Mouse (Mus musculus) heart, postnatal 25 days (tissue): Measurements from ENCODE around the gene Ifi35. TPM values are rescaled to one million over a fixed set of nuclear protein-coding genes. Genes with fewer than 3 reads are reported as not detected.
A peak's percentile ranks its signal among the peaks of the same experiment; 100 is the strongest.
"Not testable (repeated sequence)": the region's sequence is repeated elsewhere in the genome, so short reads cannot be mapped to it uniquely, and the experiment has no call there.

Source experiments
- DNase-seq: peaks from one replicate; pipeline ENCODE4 v3.0.0; 2022; ENCODE audit warnings: low spot score
- intact Hi-C: fragments of 180-260 bp; cut with DNase I; formaldehyde crosslinking; loops from one replicate; pipeline ENCODE4 v1.15.1; 2025
- total RNA-seq, 2 experiments: library from RNA; stranded (reverse); gene quantifications; 2 replicates each; pipeline ENCODE4 v1.2.3; 2021

Ifi35 gene
- total RNA-seq, 2 experiments from 2014 or later, result 12.0 to 13.7 TPM

DNA sequence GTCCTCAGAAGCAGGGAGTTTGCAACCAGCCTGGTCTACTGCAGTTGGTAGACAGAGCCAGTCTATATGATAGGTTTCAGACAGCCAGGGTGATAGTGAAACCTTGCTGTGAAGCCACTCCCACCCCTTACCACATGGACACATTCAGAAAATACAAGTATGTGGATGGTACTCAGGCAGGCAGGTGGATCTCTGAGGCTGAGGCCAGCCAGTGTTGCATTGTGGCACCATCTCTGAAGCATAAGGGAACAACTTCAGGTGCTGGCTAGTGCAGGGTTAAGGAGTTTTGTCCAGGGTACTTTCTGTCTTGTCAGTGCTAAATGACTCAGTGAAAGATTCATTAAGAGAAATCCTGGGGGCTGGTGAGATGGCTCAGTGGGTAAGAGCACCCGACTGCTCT, 1.9 kb upstream of the Ifi35 start:
- DNase-seq, result no peak
- intact Hi-C loops, result no loop called here

GRCm38 (mm10) chr11:101446860-101447259, 1.3 kb upstream of the Ifi35 start:
- intact Hi-C loops, DNase-seq: not testable (repeated sequence)

DNA sequence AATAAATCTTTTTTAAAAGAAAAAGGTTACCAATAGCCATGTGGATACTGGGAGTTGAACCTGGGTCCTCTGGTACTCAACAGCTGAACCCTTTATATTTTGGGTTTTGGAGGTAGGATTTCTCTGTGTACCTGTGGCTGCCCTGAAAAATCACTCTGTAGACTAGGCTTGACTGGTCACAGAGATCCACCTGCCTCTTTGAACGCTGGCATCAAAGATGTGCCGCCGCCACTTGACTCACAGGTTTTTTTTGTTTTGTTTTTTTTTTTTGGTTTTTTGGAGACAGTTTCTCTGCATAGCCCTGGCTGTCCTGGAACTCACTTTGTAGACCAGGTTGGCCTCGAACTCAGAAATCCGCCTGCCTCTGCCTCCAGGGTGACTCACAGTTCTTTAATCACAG, 421 bp upstream of the Ifi35 start:
- intact Hi-C loops, result loop anchor here (2.0 kb wide), 1 partner anchor 15 kb away; no protein-coding TSS in a partner anchor
- DNase-seq, result no peak

GRCm38 (mm10) chr11:101448899-101449298, 692 bp downstream of the Ifi35 start:
- intact Hi-C loops, result loop anchor here (2.0 kb wide), 1 partner anchor 14 kb away; no protein-coding TSS in a partner anchor
- DNase-seq, result no peak

GRCm38 (mm10) chr11:101449596-101449995, 1.4 kb downstream of the Ifi35 start:
- not testable (repeated sequence) for DNase-seq

GRCm38 (mm10) chr11:101450394-101450793, 2.2 kb downstream of the Ifi35 start:
- no peak for DNase-seq
- intact Hi-C loops, result loop anchor here (10.0 kb wide), 1 partner anchor 284 kb away; the partner anchor contains the start of gene Dhx8

More at GRCm38 (mm10) chr11:101449596-101449995, 1.4 kb downstream of the Ifi35 start:
- intact Hi-C loops, result loop anchor here (2.0 kb wide), 1 partner anchor 13 kb away; no protein-coding TSS in a partner anchor

DNA sequence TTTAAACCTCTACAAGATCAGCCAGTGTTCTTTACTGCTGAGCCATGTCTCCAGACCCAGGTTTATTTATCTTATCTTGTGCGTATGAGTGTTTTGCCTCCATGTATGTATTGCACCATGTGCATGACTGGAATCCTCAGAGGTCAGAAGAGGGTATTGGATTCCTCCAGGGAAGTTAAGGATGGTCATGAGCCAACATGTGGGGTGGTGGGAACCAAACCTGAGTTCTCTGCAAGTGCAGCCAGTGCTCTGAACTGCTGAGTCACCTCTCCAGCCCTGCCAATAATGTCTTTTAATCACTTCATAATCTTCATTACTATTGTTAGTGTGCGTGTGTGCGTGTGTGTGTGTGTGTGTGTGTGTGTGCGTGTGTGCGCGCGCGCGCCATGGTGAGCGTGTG, 3.3 kb downstream of the Ifi35 start:
- intact Hi-C loops, result loop anchor here (10.0 kb wide), 1 partner anchor 283 kb away; the partner anchor contains the start of gene Dhx8
- no peak for DNase-seq

DNA sequence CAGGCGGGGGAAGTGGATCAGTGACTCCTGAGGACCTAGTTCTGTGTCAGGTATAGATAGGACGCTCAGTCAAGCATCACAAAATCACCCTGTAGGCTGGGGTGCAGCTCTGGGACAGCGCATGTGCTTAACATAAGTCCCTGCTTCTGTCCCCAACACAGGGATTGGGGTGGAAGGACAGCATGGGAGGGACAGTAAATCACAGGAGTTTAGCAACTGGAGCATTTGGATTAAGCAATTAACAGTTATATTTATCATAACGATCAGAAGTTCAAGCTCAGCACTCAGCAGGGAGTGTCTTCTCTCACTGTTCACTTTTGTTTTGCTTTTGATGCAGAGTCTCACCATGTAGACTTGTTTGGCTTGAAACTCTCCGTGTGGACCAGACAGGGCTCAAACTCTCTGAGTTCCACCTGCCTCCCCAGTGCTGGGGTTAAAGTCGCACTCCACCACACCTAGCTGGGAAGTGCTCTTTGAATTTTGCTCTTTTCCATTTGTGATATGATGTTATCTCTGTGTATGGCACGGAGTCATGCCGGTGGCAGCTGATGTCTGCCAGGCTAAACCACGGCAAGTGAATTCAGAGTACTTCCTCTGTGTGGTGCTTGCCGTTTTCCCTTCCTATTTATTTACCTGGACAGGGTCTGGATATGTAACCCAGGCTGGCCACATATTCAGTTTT, 4.0 kb downstream of the Ifi35 start:
- intact Hi-C loops, result loop anchor here (10.0 kb wide), 1 partner anchor 283 kb away; the partner anchor contains the start of gene Dhx8

DNA sequence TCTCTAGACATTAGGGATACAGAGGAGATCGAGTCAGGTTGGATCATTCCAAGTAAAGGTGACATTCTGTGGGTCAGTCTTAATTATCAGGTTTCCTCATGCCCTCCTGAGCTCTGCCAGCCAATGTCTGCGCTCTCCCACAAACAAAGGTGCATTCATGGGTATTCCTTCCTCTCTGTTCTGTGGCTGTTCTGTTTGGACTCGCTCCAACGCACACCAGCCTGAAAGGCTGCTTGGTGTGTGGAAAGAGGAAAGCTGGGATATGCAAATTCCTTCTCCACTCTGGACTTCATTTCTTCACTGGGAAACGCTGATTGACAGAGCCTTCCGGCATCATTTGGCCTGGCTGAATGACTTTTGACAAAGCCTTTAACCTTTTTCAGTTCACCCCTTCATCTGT, 6.5 kb downstream of the Ifi35 start:
- DNase-seq, result no peak
- intact Hi-C loops, result loop anchor here (10.0 kb wide), 1 partner anchor 280 kb away; the partner anchor contains the start of gene Dhx8

More for the DNA sequence above, 4.0 kb downstream of the Ifi35 start:
- DNase-seq, result no peak

- DNase-seq, result no peak
- intact Hi-C loops, result loop anchor here (10.0 kb wide), 1 partner anchor 279 kb away; the partner anchor contains the start of gene Dhx8
Observed at GRCm38 (mm10) chr11:101455627-101456026, 7.4 kb downstream of the Ifi35 start.

DNA sequence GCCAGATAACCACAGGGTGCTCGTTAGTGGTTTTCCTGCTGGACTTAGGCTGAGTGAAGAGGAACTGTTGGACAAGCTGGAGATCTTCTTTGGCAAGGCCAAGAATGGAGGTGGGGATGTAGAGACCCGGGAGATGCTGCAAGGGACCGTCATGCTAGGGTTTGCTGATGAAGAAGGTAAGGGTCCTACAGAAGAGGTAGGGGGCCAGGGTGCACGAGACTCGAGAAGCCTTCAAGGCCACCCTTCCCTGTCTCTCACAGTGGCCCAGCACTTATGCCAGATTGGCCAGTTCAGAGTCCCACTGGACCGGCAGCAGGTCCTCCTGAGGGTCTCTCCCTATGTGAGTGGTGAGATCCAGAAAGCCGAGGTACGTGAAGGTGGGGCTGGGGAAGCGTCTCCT, 9.4 kb downstream of the Ifi35 start:
- no peak for DNase-seq
- intact Hi-C loops, result loop anchor here (10.0 kb wide), 1 partner anchor 277 kb away; the partner anchor contains the start of gene Dhx8

DNA sequence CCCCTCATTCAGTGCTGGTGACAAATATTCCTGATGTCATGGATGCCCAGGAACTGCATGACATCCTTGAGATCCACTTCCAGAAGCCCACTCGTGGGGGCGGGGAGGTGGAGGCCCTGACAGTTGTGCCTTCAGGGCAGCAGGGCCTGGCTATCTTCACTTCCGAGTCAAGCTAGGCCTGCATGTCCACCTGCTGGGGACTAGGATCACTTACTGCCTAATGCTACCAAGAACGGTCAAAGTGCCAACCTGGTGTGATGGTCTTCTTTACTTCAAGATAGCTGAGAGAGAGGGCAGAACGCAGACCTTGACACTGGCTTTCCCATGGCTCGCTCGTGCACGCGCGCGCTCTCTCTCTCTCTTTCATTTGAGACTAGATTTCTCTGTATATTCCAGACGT, 10.0 kb downstream of the Ifi35 start:
- intact Hi-C loops, result loop anchor here (10.0 kb wide), 1 partner anchor 277 kb away; the partner anchor contains the start of gene Dhx8
- no peak for DNase-seq

GRCm38 (mm10) chr11:101459716-101460115, 11.5 kb downstream of the Ifi35 start:
- DNase-seq, result no peak
- intact Hi-C loops, result loop anchor here (10.0 kb wide), 1 partner anchor 275 kb away; the partner anchor contains the start of gene Dhx8

GRCm38 (mm10) chr11:101460321-101460720, 12.1 kb downstream of the Ifi35 start:
- intact Hi-C loops, result no loop called here

DNA sequence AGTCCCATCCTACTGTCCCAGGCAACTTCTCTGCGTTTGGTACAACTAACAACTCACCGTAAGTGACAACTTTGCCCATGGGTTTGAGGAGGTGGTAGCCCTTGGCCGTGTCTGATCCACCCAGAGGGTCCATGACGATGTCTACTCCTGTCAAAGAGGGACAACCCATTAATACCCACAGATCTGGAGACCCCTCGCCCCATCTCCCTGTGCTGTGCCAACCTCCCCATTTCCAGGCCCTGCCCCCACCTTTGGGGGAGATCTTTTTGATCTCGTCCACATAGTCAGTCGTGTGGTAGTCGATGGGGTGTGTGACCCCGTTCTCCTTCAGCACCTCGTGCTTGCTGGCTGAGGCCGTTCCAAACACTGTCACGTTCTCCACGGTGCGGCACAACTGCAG, 13.9 kb downstream of the Ifi35 start:
- DNase-seq, result no peak
- intact Hi-C loops, result loop anchor here (2.0 kb wide), 1 partner anchor 13 kb away; the partner anchor contains the start of gene Ifi35

More at GRCm38 (mm10) chr11:101460321-101460720, 12.1 kb downstream of the Ifi35 start:
- DNase-seq, result no peak

GRCm38 (mm10) chr11:101462583-101463440, 14.6 kb downstream of the Ifi35 start:
- DNase-seq, result no peak
- intact Hi-C loops, result loop anchor here (2.0 kb wide), 1 partner anchor 14 kb away; the partner anchor contains the start of gene Ifi35

GRCm38 (mm10) chr11:101464211-101465100, 16.2 kb downstream of the Ifi35 start, which contains the start of gene Rnd2:
Gene Rnd2 (plus strand): TSS chr11:101464999.
- intact Hi-C loops, result loop anchor here (5.0 kb wide), 1 partner anchor 88 kb away; the partner anchor contains the start of genes Brca1 and Nbr1
- DNase-seq, result no peak

- intact Hi-C loops, result loop anchor here (5.0 kb wide), 1 partner anchor 87 kb away; the partner anchor contains the start of genes Brca1 and Nbr1
Observed at GRCm38 (mm10) chr11:101465101-101465868, 17.1 kb downstream of the Ifi35 start.

More at GRCm38 (mm10) chr11:101465101-101465868, 17.1 kb downstream of the Ifi35 start:
- peak; percentile 74 for DNase-seq
